Mouse (Mus musculus) kidney, adult 2 months (tissue): Measurements from ENCODE around the gene Pecam1. TPM values are rescaled to one million over a fixed set of nuclear protein-coding genes. Genes with fewer than 3 reads are reported as not detected.
"Not testable (repeated sequence)": the region's sequence is repeated elsewhere in the genome, so short reads cannot be mapped to it uniquely, and the experiment has no call there.

Experiments used
- DNase-seq: peaks from one replicate; pipeline ENCODE4 v3.0.0; 2021
- H3K27ac ChIP-seq: fragments of 200-500 bp; 2 replicates; pipeline ENCODE4 v1.5.1; 2012; ENCODE audit warnings: low read depth, low read length, control low read depth, inconsistent platforms; ENCODE audit not compliant: insufficient read depth
- H3K27me3 ChIP-seq: fragments of 200-500 bp; replicated peaks from 2 replicates; pipeline ENCODE4 v1.6.1; 2012; ENCODE audit warnings: mild to moderate bottlenecking, moderate library complexity, low read length, inconsistent platforms; ENCODE audit not compliant: control insufficient read depth, insufficient read depth
- H3K36me3 ChIP-seq: fragments of 200-500 bp; 2 replicates; pipeline ENCODE4 v1.6.1; 2012; ENCODE audit warnings: mild to moderate bottlenecking, moderate library complexity, low read length, inconsistent platforms; ENCODE audit not compliant: control insufficient read depth, insufficient read depth
- H3K4me1 ChIP-seq: fragments of 200-500 bp; 2 replicates; pipeline ENCODE4 v1.6.1; 2011; ENCODE audit warnings: low read length; ENCODE audit not compliant: control insufficient read depth, insufficient read depth
- H3K4me3 ChIP-seq: fragments of 200-500 bp; 2 replicates; pipeline ENCODE4 v1.5.1; 2011; ENCODE audit warnings: mild to moderate bottlenecking, low read depth, low read length, control low read depth; ENCODE audit not compliant: insufficient read depth
- CTCF ChIP-seq: fragments of 200-500 bp; conservative IDR thresholded peaks from 2 replicates; pipeline ENCODE4 v1.5.1; 2011; ENCODE audit warnings: low read depth, mild to moderate bottlenecking, control low read depth, low read length, moderate library complexity, mixed read lengths; ENCODE audit not compliant: insufficient read depth, insufficient read length
- POLR2A ChIP-seq: fragments of 200-500 bp; IDR thresholded peaks from one replicate; pipeline ENCODE4 v1.6.1; 2011; ENCODE audit warnings: low read depth, low read length, control low read depth
- WGBS: fragments of 180-500 bp; shearing (Covaris S2); methylation state at CpG from one replicate; pipeline ENCODE4 v1.1.7; 2018; 5-methylcytosine and 5-hydroxymethylcytosine counted together
- polyA plus RNA-seq: library from polyadenylated mRNA; depleted of rRNA; stranded (reverse); fragments of >200 nt; gene quantifications from 2 replicates; pipeline ENCODE4 v1.2.3, GENCODE M21; 2012

Gene Pecam1
- polyA plus RNA-seq, 1 experiment = 60.4 TPM

GRCm38 (mm10) chr11:106753314-106753713 is 2.9 kb upstream of the Pecam1 start:
- Histone ChIP-seq H3K4me1 (no peaks in the 10 kb centered on the region), H3K27me3 (no peaks in the 10 kb centered on the region), H3K27ac (no peak overlapping the region), H3K36me3 (no peaks in the 10 kb centered on the region), H3K4me3 (no peak overlapping the region)
- WGBS = 89% methylated on average over 6 of the region's 6 CpGs
- no peak for TF ChIP-seq POLR2A
- no peak for TF ChIP-seq CTCF
- no peak for DNase-seq

- Histone ChIP-seq H3K4me1 (no peaks in the 10 kb centered on the region), H3K27ac (no peak overlapping the region), H3K36me3 (no peaks in the 10 kb centered on the region), H3K27me3 (no peaks in the 10 kb centered on the region), H3K4me3 (no peak overlapping the region)
- WGBS = 75% methylated on average over 7 of the region's 7 CpGs
- no peak for DNase-seq
- TF ChIP-seq CTCF (no peak), POLR2A (no peak)
These were observed 1.7 kb upstream of the Pecam1 start for GRCm38 (mm10) chr11:106752103-106752502.

GRCm38 (mm10) chr11:106751039-106752018 is 901 bp upstream of the Pecam1 start, which contains the start of gene Milr1:
Gene Milr1 (plus strand): TSS chr11:106751226.
- 82% methylated on average over 17 of the region's 17 CpGs for WGBS
- no peak within 1 kb of the TSS; the same call in 1 of the 2 replicates for H3K27ac ChIP-seq
- no peak for DNase-seq
- H3K36me3 ChIP-seq = no peaks in the 10 kb centered on the region
- TF ChIP-seq CTCF (no peak), POLR2A (no peak)
- no peaks in the 10 kb centered on the region for H3K27me3 ChIP-seq
- no peak within 1 kb of the TSS for H3K4me3 ChIP-seq
- no peaks in the 10 kb centered on the region for H3K4me1 ChIP-seq

DNA sequence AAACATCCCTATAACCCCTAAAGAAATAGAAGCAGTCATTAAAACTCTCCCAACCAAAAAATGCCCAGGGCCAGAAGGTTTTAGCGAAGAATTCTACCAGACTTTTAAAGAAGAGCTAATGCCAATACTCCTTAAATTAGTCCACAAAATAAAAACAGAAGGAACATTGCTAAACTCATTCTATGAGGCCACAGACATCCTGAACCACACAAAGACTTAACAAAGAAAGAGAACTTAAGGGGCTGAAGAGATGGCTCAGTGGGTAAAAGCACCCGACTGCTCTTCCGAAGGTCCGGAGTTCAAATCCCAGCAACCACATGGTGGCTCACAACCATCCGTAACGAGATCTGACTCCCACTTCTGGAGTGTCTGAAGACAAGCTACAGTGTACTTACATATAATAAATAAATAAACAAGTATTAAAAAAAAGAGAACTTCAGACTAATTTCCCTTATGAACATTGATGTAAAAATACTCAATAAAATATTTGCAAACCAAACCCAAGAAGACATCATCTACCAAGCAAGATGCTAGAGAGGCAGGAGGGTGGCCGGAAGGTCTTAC is 789 bp downstream of the Pecam1 start:
- H3K27me3 ChIP-seq, H3K4me1 ChIP-seq, H3K36me3 ChIP-seq, DNase-seq, H3K27ac ChIP-seq, H3K4me3 ChIP-seq: not testable (repeated sequence)
- WGBS = 94% methylated on average over 7 of the region's 7 CpGs

GRCm38 (mm10) chr11:106744949-106745348 is 5.5 kb downstream of the Pecam1 start:
- Histone ChIP-seq H3K4me3 (no peak overlapping the region), H3K27ac (no peak overlapping the region), H3K27me3 (no peaks in the 10 kb centered on the region), H3K4me1 (no peaks in the 10 kb centered on the region), H3K36me3 (no peaks in the 10 kb centered on the region)
- WGBS = 95% methylated on average over 5 of the region's 5 CpGs
- TF ChIP-seq POLR2A (no peak), CTCF (peak; percentile 17; the same call in 1 of the 2 replicates)
- DNase-seq = no peak

DNA sequence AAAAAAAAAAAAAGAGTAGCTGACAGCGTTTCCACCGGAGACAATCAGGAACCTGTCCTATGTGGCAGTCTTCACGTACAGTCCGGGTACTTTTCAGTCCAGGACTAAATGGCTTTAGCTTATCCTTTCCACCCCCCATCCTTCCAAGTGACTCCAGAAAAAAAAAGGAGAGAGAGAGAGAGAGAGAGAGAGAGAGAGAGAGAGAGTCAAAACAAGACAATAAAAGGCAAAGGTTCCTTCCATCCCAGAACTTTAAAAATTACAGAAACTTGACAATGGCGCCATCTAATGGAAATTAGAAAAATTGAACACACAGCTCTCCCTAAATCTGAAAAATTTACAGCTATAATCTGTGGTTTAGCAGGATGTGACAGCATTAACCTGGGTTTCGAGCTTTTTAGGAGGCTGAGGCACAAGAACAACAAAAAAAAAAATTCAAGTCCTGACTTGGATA is 8.0 kb downstream of the Pecam1 start:
- Histone ChIP-seq H3K27me3 (no peaks in the 10 kb centered on the region), H3K4me3 (no peak overlapping the region), H3K4me1 (no peaks in the 10 kb centered on the region; the same call in 1 of the 2 replicates), H3K36me3 (no peaks in the 10 kb centered on the region), H3K27ac (no peak overlapping the region)
- TF ChIP-seq CTCF (no peak), POLR2A (no peak)
- DNase-seq = no peak
- WGBS = 42% methylated on average over 6 of the region's 6 CpGs

DNA sequence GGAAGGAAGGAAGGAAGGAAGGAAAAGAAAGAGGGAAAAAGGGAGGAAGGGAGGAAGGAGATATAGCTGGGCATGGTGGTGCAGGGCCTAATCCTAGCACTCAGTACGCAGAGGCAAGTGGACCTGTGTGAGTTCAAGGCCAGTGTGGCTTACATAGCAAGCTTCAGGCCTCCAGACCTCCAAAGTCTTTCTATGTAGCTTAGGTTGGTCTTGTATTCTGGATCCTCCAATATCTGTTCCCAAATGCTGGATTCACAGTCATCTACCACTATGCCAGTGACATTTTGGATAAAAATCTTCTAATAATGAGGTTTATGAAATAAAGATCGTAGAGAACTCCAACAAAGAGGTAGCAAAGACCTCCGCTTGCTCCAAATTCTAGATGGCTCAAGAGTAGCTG is 8.6 kb downstream of the Pecam1 start:
- Histone ChIP-seq H3K4me1 (no peaks in the 10 kb centered on the region; the same call in 1 of the 2 replicates), H3K36me3 (no peaks in the 10 kb centered on the region), H3K4me3 (no peak overlapping the region), H3K27ac (no peak overlapping the region), H3K27me3 (no peaks in the 10 kb centered on the region)
- DNase-seq = no peak
- TF ChIP-seq POLR2A = no peak
- no peak for TF ChIP-seq CTCF
- WGBS = 94% methylated on average over 3 of the region's 3 CpGs
